Mouse (Mus musculus): ENCODE measurements around the gene Zmat5.

GRCm38 (mm10) chr11:4714727-4715126 is 10.2 kb downstream of the Zmat5 start:
- no peak for TF ChIP-seq POLR2A (IDR thresholded peaks at IDR 0.05; ENCODE audit: borderline replicate concordance, control insufficient read depth, low read depth, low read length)
- no peak for TF ChIP-seq CTCF (IDR thresholded peaks at IDR 0.05; ENCODE audit: control insufficient read depth, insufficient read depth, low read length)
